Mouse (Mus musculus) T-helper 2 cell (primary cell): ENCODE results near the gene Rnps1.
"Not testable (repeated sequence)": the region's sequence is repeated elsewhere in the genome, so short reads cannot be mapped to it uniquely, and the experiment has no call there.

Experiments used
- in situ Hi-C: fragments of 300-600 bp; cut with MboI, MseI; formaldehyde crosslinking; loops from one replicate; pipeline ENCODE4 v1.15.1; 2025; ENCODE audit warnings: high pct_unique_total_duplicates

Gene Rnps1

GRCm38 (mm10) chr17:24414230-24414976 lies at the start of gene Rnps1:
Gene Rnps1, plus strand, starts transcription at chr17:24414565.
- in situ Hi-C loops: no loop called here

- in situ Hi-C loops: no loop called here
Observed at GRCm38 (mm10) chr17:24365863-24366262, 48.5 kb upstream of the Rnps1 start.

- in situ Hi-C loops: no loop called here
Observed at GRCm38 (mm10) chr17:24375094-24375712, 39.2 kb upstream of the Rnps1 start.

GRCm38 (mm10) chr17:24375886-24376285 lies 38.5 kb upstream of the Rnps1 start:
- in situ Hi-C loops: no loop called here

GRCm38 (mm10) chr17:24378496-24378895 lies 35.9 kb upstream of the Rnps1 start:
- in situ Hi-C loops: no loop called here

- in situ Hi-C loops: no loop called here
Observed at GRCm38 (mm10) chr17:24383789-24384188, 30.6 kb upstream of the Rnps1 start.

- in situ Hi-C loops: no loop called here
Observed at GRCm38 (mm10) chr17:24388711-24389110, 25.7 kb upstream of the Rnps1 start.

- in situ Hi-C loops: no loop called here
Observed at GRCm38 (mm10) chr17:24389865-24390264, 24.5 kb upstream of the Rnps1 start.

- in situ Hi-C loops: no loop called here
Observed at GRCm38 (mm10) chr17:24391149-24391548, 23.2 kb upstream of the Rnps1 start.

GRCm38 (mm10) chr17:24393527-24393926 lies 20.8 kb upstream of the Rnps1 start:
- in situ Hi-C loops: no loop called here

- in situ Hi-C loops: no loop called here
Observed at GRCm38 (mm10) chr17:24394456-24394855, 19.9 kb upstream of the Rnps1 start.

- in situ Hi-C loops: no loop called here
Observed at GRCm38 (mm10) chr17:24402371-24402770, 12.0 kb upstream of the Rnps1 start.

- in situ Hi-C loops: no loop called here
Observed at GRCm38 (mm10) chr17:24407116-24407803, 7.1 kb upstream of the Rnps1 start.

- in situ Hi-C loops: no loop called here
Observed at GRCm38 (mm10) chr17:24413557-24414211, 681 bp upstream of the Rnps1 start.

- in situ Hi-C loops: no loop called here
Observed at GRCm38 (mm10) chr17:24415011-24415410, 646 bp downstream of the Rnps1 start.

- in situ Hi-C loops: no loop called here
Observed at GRCm38 (mm10) chr17:24416051-24416652, 1.8 kb downstream of the Rnps1 start.

GRCm38 (mm10) chr17:24423114-24423513 lies 8.7 kb downstream of the Rnps1 start:
- in situ Hi-C loops: no loop called here

GRCm38 (mm10) chr17:24424489-24424888 lies 10.1 kb downstream of the Rnps1 start:
- in situ Hi-C loops: no loop called here

GRCm38 (mm10) chr17:24425326-24425725 lies 11.0 kb downstream of the Rnps1 start:
- in situ Hi-C loops: not testable (repeated sequence)

GRCm38 (mm10) chr17:24425905-24426304 lies 11.5 kb downstream of the Rnps1 start:
- in situ Hi-C loops: no loop called here

- in situ Hi-C loops: no loop called here
Observed at GRCm38 (mm10) chr17:24426471-24427169, 12.3 kb downstream of the Rnps1 start, which contains the start of gene Eci1. Gene Eci1, plus strand, starts transcription at chr17:24426641.
